Mouse (Mus musculus) liver, embryonic 16.5 days (tissue): ENCODE results near the gene Ugt1a9. TPM values are rescaled to one million over a fixed set of nuclear protein-coding genes. Genes with fewer than 3 reads are reported as not detected.

Source experiments
- ATAC-seq: fragments of 200-750 bp; cut with Nextera tagmentation; 2 replicates; pipeline ENCODE4 v1.8.0; 2017; ENCODE audit warnings: low read depth, mild to moderate bottlenecking, moderate number of reproducible peaks, moderate library complexity
- H3K27ac ChIP-seq: fragments of 300-500 bp; sonication (generic); 2 replicates; pipeline ENCODE4 v1.5.1; 2014; ENCODE audit warnings: mild to moderate bottlenecking, low read length
- H3K27me3 ChIP-seq: fragments of 300-500 bp; sonication (generic); 2 replicates; pipeline ENCODE4 v1.6.1; 2014; ENCODE audit warnings: low read depth, low read length, mixed read lengths; ENCODE audit not compliant: control insufficient read depth, insufficient read depth
- H3K36me3 ChIP-seq: fragments of 300-500 bp; sonication (generic); 2 replicates; pipeline ENCODE4 v1.6.1; 2014; ENCODE audit warnings: mild to moderate bottlenecking; ENCODE audit not compliant: control insufficient read depth, insufficient read depth
- H3K4me1 ChIP-seq: fragments of 300-500 bp; sonication (generic); 2 replicates; pipeline ENCODE4 v1.6.1; 2014; ENCODE audit warnings: low read depth, low read length, mixed read lengths; ENCODE audit not compliant: control insufficient read depth
- H3K4me2 ChIP-seq: fragments of 300-500 bp; sonication (generic); 2 replicates; pipeline ENCODE4 v1.6.1; 2014; ENCODE audit warnings: low read depth, low read length, mixed read lengths
- H3K4me3 ChIP-seq: fragments of 300-500 bp; sonication (generic); 2 replicates; pipeline ENCODE4 v1.5.1; 2014; ENCODE audit warnings: low read depth, mild to moderate bottlenecking, low read length
- H3K9ac ChIP-seq: fragments of 300-500 bp; sonication (generic); 2 replicates; pipeline ENCODE4 v1.6.1; 2014; ENCODE audit warnings: low read depth, low read length
- H3K9me3 ChIP-seq: fragments of 300-500 bp; sonication (generic); replicated peaks from 2 replicates; pipeline ENCODE4 v1.6.1; 2016; ENCODE audit warnings: low read length; ENCODE audit not compliant: control insufficient read depth
- whole genome bisulfite sequencing: fragments of 180-500 bp; shearing (Covaris S2); extraction: QIAGEN DNeasy Blood & Tissue Kit; methylation state at CpG from one replicate; pipeline ENCODE4 v1.1.7; 2014; ENCODE audit not compliant: insufficient replicate concordance; 5-methylcytosine and 5-hydroxymethylcytosine counted together
- polyA plus RNA-seq: library from polyadenylated mRNA; unstranded; fragments of >200 nt; fragmentation: Nextera tagmentation; extraction: Ambion mirVana; gene quantifications from 2 replicates; pipeline ENCODE4 v1.2.1, GENCODE M21; 2015

Gene Ugt1a9
- polyA plus RNA-seq, 1 experiment from 2014 or later: 0.44 TPM

DNA sequence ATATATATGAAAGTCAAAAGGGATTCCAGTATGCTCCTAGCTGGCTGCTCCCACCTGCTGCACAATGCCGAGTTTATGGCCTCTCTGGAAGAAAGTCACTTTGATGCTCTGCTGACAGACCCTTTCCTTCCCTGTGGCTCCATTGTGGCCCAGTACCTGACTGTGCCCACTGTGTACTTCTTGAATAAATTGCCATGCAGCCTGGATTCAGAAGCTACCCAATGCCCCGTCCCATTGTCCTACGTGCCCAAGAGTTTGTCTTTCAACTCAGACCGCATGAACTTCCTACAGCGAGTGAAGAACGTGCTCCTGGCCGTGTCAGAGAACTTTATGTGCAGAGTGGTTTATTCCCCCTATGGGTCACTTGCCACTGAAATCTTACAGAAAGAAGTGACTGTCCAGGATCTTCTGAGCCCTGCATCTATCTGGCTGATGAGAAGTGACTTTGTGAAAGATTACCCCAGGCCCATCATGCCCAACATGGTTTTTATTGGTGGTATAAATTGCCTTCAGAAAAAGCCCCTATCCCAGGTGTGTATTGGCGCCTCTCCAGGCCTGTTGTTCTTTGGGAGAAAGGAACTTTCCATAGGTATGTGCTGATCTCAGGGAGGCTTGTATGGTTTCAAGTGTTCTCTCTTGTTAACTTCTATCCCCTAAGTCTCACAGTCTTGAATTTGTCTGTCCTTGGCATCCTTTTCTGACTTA, 141.9 kb downstream of the Ugt1a9 start:
- peaks cover 25% of the 10 kb centered on the region for H3K9me3 ChIP-seq
- no peak overlapping the region for H3K4me2 ChIP-seq
- no peaks in the 10 kb centered on the region for H3K27me3 ChIP-seq
- H3K4me3 ChIP-seq: no peak overlapping the region
- no peak overlapping the region for H3K9ac ChIP-seq
- peaks cover 6% of the 10 kb centered on the region for H3K4me1 ChIP-seq
- 47% methylated on average over 8 of the region's 8 CpGs for WGBS
- H3K36me3 ChIP-seq: no peaks in the 10 kb centered on the region
- H3K27ac ChIP-seq: no peak overlapping the region
- no peak for ATAC-seq

DNA sequence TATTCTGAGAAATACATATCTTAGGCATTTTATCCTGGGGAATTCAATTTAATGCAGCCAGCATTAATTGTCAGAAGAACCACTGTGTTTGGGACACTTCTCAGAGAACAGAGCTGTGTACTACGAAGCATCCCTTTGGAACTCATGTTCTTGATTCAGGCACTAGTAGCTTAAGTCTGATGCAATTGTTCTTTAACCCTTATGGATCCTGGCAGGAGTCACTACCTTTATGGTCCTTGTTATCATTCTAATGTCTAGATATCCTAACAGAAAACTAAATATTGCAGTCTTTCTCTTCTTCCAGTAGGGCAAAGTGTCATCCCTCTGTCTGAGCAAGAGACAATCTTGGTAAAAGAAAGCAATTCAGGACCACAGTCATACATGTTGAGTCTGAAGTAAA, 142.5 kb downstream of the Ugt1a9 start:
- H3K4me1 ChIP-seq: no peaks in the 10 kb centered on the region; the same call in 1 of the 2 replicates
- H3K9me3 ChIP-seq: peaks cover 26% of the 10 kb centered on the region
- H3K36me3 ChIP-seq: no peaks in the 10 kb centered on the region
- WGBS: 48% methylated on average over 1 of the region's 1 CpGs
- no peak for ATAC-seq
- H3K4me2 ChIP-seq: no peak overlapping the region
- no peak overlapping the region for H3K9ac ChIP-seq
- no peak overlapping the region for H3K4me3 ChIP-seq
- H3K27ac ChIP-seq: no peak overlapping the region
- no peaks in the 10 kb centered on the region for H3K27me3 ChIP-seq

DNA sequence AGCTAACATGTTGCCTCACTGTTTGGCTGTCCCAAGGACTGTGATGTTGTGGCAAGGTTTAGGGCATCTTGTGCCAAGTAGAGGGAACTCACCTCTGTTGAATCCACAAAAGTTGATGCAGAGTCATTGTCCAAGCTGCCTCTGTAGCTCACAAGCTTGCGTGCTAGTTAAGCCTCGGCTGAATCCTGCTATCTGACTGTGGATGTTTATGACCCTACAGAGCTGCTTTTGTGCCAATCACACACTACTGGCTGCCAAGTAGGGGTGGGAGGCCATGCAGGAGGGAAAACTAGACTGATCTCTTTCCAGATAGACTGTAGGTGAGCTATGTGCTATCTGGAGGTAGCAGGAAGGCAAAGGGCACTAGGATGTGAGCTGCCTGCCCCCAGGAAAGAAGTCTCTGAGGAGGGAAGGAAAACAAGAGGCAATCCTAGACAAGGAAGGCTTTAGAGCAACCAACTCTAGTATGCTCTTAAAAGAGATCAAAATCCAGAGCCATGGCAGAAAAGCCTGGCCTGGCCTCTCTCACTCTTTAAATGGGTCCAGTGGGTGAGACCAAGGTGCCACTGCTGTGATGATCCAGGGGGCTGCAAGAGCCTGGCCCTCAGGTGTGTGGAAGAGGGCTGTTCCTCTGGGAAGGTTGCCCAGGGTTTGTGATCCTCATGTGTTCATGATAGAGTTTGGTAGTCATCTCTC, 143.3 kb downstream of the Ugt1a9 start:
- H3K27me3 ChIP-seq: no peaks in the 10 kb centered on the region
- H3K36me3 ChIP-seq: no peaks in the 10 kb centered on the region
- no peak overlapping the region for H3K9ac ChIP-seq
- ATAC-seq: 0 out of 2 replicates have a peak, but pooled peaks have one; percentile 5
- no peak overlapping the region for H3K27ac ChIP-seq
- no peaks in the 10 kb centered on the region for H3K4me1 ChIP-seq
- H3K4me3 ChIP-seq: no peak overlapping the region
- no peak overlapping the region for H3K4me2 ChIP-seq
- peaks cover 26% of the 10 kb centered on the region for H3K9me3 ChIP-seq
- 55% methylated on average over 2 of the region's 2 CpGs for WGBS

DNA sequence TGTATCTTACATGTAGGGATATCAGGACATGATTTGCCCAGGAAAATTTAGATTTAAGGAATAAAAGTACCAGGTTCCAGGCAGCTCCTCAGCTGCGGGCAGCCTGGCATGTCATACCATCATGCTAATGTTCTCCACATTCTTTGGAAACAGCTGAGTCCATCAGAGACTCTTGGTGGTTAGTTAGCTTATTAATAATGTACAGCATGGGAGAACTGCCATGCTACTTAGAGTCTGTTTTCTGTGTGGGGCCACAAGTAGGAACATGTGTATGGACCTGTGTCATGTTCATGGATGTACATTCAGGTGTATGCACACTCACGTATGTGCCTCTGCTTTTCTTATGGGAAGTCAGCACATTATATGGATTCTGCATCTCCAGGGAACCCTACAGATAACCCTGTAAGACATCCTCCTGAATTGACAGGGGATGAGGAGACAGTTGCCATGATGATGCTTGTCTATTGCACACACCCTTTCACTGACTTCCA, 143.9 kb downstream of the Ugt1a9 start:
- no peaks in the 10 kb centered on the region for H3K36me3 ChIP-seq
- H3K27ac ChIP-seq: no peak overlapping the region
- peaks cover 26% of the 10 kb centered on the region for H3K9me3 ChIP-seq
- H3K4me2 ChIP-seq: no peak overlapping the region
- no peak overlapping the region for H3K9ac ChIP-seq
- H3K4me3 ChIP-seq: no peak overlapping the region
- H3K27me3 ChIP-seq: no peaks in the 10 kb centered on the region
- WGBS: 53% methylated on average over 2 of the region's 2 CpGs
- no peak for ATAC-seq
- H3K4me1 ChIP-seq: no peaks in the 10 kb centered on the region

DNA sequence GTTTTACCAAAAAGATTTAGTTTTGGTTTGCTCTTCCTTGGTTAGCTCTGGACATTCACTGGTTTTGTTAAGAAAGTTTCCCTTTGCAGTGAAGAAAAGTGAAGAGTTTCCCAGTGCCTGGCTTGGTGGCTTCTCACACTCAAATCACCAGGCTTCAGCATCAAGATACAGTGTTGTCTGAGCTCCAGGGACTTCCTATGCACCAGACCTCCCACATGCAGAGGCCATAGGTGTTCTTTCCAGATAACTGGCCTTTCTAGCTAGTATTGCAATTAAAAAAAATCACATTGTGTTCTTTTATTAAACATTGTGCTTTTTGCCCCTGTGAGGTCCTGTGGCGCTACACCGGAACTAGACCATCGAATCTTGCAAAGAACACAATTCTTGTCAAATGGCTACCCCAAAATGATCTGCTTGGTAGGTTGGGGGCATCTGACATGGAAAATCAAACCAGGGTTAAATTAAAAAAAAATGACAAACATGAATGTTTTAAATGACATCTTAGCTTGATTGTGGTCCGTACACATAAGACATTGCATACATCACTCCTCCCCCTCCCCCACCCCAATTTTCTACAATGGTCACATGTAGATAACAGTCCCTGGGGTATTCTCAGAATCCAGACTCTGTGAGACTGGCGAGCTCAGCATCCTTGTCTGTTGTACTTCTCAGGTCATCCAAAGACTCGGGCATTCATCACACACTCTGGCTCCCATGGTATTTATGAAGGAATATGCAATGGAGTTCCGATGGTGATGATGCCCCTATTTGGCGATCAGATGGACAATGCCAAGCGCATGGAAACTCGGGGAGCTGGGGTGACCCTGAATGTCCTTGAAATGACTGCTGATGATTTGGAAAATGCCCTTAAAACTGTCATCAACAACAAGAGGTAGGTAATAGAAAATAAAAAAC, 145.1 kb downstream of the Ugt1a9 start:
- Histone ChIP-seq H3K4me2 (no peak overlapping the region), H3K9ac (no peak overlapping the region), H3K27me3 (no peaks in the 10 kb centered on the region), H3K27ac (no peak overlapping the region), H3K9me3 (peaks cover 26% of the 10 kb centered on the region), H3K36me3 (no peaks in the 10 kb centered on the region), H3K4me1 (no peaks in the 10 kb centered on the region), H3K4me3 (no peak overlapping the region)
- no peak for ATAC-seq
- WGBS: 53% methylated on average over 10 of the region's 10 CpGs

DNA sequence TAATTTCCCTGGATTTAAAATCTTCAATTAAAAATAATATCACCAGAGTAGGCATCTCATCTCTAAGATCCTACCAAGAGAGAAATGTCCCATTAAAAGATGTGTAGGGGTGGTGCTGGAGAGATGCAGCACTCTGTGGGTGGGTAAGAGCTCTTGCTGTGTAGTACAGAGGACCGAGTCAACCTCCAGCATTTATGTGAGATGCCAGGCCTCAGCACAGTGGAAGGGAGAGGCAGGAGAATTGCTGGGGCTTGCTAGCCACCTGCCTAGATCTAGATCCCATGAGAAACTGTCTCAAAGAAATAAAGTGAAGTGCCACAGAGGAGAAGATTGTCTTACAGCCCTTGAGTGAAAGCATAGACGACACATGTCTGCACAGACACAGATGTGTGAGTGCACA, 146.0 kb downstream of the Ugt1a9 start:
- no peak overlapping the region for H3K9ac ChIP-seq
- H3K27ac ChIP-seq: no peak overlapping the region
- H3K36me3 ChIP-seq: no peaks in the 10 kb centered on the region
- 46% methylated on average over 2 of the region's 2 CpGs for WGBS
- no peak for ATAC-seq
- no peak overlapping the region for H3K4me2 ChIP-seq
- no peak overlapping the region for H3K4me3 ChIP-seq
- peaks cover 26% of the 10 kb centered on the region for H3K9me3 ChIP-seq
- H3K4me1 ChIP-seq: no peaks in the 10 kb centered on the region
- no peaks in the 10 kb centered on the region for H3K27me3 ChIP-seq

DNA sequence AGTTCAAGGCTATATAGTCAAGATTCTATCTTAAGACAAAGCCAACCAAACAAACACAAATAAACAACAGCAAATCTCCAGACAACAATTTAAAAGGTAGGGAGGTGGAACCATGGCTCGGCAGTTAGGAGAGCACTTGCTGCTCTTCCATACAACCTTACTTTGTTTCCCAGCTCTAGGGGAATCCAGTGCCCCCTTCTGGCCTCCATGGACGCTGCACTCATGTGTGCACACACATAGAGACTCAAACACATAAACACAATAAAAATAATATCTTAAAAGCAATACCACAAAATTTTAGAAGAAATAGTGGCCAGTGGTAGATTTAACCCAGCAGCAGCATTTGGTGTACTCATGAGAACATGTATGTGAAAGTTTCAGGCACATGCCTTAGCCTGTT, 146.5 kb downstream of the Ugt1a9 start:
- H3K9ac ChIP-seq: no peak overlapping the region
- H3K4me1 ChIP-seq: no peaks in the 10 kb centered on the region
- 48% methylated on average over 2 of the region's 2 CpGs for WGBS
- H3K9me3 ChIP-seq: peaks cover 27% of the 10 kb centered on the region
- no peak overlapping the region for H3K4me2 ChIP-seq
- H3K4me3 ChIP-seq: no peak overlapping the region
- no peaks in the 10 kb centered on the region for H3K27me3 ChIP-seq
- no peaks in the 10 kb centered on the region for H3K36me3 ChIP-seq
- no peak for ATAC-seq
- H3K27ac ChIP-seq: no peak overlapping the region

DNA sequence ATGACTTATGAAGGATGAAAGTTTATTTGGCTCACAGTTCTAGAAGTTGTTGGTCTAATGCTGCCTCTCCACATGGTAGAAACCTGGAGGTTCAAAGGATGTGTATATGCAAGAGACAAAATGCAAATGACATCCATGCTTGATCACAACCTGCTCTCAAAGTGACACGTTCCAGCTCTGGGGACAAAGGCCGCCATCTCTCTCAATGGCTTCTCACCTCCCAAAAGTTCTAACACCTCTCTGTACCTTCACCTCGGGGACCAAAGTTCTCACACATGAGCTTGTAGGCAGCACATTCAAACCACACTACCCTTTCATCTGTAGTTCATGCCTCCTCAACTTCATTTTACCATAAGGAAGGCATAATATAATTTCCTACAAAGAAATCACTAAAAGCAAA, 147.0 kb downstream of the Ugt1a9 start:
- H3K27ac ChIP-seq: no peak overlapping the region
- no peaks in the 10 kb centered on the region for H3K4me1 ChIP-seq
- 27% methylated on average over 3 of the region's 3 CpGs for WGBS
- no peak overlapping the region for H3K4me2 ChIP-seq
- no peak overlapping the region for H3K9ac ChIP-seq
- H3K36me3 ChIP-seq: no peaks in the 10 kb centered on the region
- peaks cover 24% of the 10 kb centered on the region for H3K9me3 ChIP-seq
- no peaks in the 10 kb centered on the region for H3K27me3 ChIP-seq
- H3K4me3 ChIP-seq: no peak overlapping the region
- no peak for ATAC-seq
